Mouse (Mus musculus) embryo, embryonic 10.5 days (tissue): ENCODE measurements around the gene Mavs.

Source experiments
- DNase-seq: peaks from one replicate; pipeline ENCODE4 v3.0.0-alpha.2; 2015; ENCODE audit warnings: low spot score

The Mavs gene

DNA sequence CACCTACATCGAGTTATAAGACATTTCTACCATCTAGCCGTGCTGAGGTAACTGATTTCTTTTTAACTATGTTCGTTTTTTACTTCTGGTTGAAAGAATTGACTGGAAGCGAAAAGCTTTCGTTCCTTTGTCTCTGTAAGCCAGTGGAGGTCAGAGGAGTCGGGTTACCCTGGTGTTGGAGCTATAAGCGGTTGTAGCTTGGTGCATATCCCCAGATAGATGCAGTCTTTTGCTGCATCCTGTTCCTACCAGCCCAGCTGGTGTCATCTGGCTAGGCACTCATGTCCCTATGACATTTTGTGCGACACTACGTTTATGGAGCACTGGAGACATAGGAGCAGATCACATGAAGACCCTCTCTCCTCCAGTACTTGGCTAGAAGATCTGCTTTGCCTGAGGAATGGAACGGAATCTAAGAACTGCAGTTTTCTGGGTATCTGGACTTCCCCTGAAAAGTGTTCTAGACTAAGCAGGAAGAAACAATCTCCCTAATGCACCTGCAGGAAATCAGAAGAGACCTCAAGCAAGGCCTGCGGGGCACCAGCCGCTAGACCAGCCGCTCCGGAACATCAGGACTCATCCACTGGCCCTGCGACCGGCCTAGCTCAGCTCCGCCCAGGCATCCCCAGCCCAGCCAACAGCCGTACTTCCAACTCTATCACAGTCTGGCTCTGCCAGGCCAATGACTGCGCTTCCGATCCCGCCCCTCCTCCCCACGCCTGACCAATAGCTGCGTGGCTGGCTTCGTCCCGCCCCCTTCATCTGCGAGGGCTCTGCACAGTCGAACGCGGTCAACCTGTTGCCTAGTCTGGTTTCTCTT lies at the start of gene Mavs:
Mavs (plus strand) TSS at position 757 of the 820 bp plus-strand sequence.
- DNase-seq, result peak; percentile 96

DNA sequence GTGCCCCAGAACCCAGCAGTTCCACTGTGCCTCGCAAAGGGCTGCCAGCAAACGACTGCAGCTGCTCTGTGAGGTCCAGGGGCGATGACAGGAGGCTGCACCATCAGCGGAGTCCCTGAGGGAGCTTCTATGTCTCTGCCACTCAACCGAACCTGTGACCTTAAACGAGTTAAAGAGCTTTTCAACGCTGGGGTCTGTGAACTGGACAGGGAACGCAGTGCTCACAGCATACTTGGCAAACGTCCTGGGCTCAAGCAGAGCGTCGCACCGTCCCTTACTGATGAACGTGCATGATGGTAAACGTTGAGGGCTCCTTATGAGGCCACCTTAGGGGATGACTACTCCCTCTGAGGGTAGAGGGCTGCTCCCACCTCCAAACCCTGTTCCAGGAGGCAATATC lies 47.5 kb upstream of the Mavs start:
- no peak for DNase-seq

DNA sequence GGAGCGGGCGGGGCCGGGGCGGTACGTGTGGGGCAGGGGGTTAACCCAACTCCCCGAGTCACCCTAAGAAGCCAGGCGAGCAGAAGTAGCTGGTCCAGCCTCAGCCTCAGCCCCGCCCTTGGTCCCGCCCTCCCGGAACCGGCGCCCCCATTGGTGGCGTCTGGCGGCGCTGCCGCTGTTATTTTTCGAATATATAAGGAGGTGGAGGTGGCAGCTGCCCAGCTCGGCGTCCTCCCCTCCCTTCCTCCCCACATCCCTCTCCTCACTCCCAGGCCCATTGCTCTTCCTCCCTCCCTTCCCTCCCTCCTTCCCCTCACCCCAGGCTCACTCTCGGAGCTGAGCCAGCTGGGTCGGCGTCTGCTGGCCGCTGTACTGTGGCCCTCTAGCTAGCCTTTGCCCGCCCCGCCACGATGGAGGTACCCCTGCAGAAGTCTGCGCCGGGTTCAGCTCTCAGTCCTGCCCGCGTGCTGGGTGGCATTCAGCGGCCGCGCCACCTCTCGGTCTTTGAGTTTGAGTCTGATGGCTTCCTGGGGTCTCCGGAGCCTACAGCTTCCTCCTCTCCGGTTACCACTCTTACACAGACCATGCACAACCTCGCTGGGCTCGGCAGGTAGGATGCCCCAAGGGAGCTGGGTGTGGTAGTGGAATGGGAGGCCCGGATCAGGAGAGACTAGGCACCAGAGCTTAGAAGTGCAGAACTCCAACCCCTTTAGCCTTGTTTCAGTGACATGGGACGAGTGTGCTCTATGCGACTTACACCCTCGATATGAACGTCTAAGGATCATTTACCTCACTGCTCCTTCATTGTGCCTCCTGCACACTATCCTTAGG lies 46.9 kb upstream of the Mavs start, which contains the start of the genes Cdc25b and Spef1:
Cdc25b (plus strand) TSS at position 179 of the 831 bp plus-strand sequence.
Spef1 (minus strand) TSS at position 512 of the 831 bp plus-strand sequence.
- peak; percentile 90 for DNase-seq

DNA sequence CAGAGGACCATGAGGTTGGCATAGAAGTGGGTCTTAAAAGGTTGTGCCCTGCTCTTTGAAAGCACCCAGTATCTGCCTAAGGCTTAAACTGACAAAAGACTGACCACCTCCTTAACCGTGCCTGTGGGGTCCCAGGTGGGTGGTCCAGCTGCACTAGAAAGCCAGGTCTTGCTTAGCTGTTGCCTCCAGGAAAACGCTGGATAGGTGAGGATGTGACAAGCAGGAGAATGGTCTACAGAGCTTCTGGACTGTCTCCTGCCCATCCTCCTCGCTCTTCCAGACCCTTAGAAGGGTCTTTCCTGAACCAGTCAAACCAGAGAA lies 46.3 kb upstream of the Mavs start:
- DNase-seq, result peak; percentile 42

DNA sequence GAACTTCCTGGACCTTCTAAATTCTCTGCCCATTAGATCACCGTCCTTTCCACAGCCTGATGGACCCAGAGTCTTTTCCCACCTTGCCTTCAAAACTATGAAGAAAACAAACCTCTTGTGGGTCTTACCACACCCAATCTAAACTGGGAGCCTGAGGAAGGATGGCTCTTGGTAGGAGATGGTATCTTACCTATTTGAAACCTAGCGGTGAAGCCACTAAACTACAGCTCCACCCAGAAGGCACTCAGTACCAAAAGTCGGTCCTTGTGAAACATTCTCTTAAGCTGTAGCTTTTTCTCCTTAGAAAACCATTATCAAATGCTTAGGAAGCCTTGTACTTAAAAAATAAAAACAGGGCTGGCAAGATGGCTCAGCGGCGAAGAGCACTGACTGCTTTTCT lies 45.6 kb upstream of the Mavs start:
- no peak for DNase-seq

DNA sequence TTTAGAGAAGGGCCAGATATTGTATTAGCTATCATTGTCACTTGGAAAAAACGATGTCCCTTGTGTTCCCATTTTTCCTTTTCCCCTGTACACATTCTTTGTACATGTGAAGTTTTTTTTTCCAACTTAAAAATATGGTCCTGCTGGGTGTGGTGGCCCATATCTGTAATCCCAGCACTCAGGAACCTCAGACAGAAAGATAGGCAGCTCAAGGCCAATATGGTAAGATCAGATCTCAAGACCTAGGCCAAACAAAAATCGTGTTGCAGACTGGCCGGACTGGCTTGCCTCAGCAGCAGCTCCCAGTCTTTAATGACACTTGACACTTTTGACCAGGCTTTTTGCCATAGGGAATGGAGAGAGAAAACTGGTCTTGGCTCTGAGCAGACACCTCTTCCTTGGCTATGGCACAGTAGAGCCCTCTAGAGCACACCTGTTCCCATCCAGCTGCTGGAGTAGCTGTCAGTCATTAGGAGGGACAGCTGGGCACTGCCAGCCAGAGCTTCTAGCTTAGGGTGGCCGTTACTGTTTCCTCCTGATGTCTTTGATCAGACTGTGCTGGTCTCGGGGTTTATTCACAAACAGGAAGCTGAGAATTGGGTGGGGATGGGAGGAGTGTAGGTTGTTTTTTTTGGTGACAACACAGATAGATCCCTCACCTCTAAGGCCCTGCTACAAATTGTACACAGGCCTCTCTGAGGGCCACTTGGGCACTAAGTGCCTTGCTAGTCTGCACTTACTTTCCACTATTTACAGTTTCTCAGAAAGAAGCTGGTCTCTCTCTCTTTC lies 44.1 kb upstream of the Mavs start:
- DNase-seq, result no peak

DNA sequence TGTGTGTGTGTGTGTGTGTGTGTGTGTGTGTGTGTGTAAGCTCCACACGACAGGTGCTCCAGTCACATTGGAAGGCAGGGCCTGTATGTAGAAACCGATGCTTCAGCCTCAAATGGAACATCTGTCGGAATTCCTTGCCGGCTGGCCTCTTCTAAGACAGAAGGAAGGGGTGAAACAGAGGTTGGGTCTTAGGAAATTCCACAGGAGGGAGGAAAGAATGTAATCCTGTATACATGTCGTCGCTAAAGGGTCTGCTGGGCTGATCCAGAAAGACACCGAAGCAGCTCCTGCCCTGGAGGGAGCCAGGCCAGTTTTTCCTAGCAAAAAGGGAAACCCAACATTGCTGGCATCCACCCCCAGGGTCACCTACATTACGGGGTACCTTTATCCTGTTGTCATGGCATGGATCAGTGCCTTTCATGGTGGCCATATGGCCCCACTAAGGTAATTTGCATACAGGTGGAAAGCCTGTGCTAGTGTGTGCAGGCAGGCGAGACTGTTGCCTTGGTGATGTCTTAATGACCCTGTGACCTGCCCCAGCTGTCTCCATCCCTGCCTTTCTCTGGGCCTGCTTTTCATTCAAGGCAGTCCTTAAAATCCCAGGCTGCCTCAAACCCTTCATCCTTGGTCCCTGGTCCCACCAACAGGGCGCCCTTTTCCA lies 43.4 kb upstream of the Mavs start:
- DNase-seq, result peak; percentile 86

DNA sequence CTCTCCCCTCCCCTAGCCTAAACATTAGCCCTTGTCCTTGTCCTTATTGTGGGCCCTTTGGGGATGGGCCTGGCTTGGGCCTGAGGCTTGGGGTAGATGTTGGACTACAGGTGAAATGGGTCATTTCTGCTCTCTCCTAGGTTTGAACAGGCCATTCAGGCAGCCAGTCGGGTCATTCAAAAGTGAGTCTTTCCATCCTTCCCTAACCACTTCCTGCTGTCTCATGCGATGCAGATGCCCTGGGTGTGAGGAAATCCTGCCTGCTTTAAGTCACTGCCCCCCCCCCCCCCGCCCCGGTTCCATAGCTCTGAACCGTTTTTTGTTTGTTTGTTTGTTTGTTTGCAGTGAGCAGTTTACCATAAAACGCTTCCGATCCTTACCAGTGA lies 42.9 kb upstream of the Mavs start:
- no peak for DNase-seq

DNA sequence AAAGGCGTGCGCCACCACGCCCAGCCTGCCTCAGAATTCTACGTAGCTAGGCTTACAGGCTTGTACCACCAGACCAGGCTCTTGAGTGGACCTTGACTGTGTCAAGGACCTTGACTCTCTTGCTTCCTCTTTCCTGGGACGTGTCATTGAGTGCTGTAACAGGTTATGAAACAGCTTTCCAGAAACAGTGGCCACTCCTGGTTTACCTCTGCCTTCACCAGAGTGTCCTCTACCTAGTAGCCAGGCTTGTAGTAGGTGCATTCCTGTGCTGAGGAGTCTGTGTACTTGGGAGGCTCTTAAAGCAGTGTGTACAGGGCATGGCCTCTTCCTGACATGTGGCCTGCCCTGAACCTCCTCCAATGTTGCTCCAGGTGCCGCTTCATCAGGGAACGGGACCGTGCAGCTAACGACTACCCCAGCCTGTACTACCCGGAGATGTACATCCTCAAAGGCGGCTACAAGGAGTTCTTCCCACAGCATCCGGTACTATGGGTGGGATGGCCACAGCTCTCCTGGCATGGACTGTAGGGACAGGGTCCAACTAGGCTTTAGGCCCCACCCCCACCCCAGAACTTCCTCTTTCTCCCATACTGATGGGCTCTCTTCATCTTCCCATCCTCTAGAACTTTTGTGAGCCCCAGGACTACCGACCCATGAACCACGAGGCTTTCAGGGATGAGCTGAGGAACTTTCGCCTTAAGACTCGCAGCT lies 37.1 kb upstream of the Mavs start:
- no peak for DNase-seq

DNA sequence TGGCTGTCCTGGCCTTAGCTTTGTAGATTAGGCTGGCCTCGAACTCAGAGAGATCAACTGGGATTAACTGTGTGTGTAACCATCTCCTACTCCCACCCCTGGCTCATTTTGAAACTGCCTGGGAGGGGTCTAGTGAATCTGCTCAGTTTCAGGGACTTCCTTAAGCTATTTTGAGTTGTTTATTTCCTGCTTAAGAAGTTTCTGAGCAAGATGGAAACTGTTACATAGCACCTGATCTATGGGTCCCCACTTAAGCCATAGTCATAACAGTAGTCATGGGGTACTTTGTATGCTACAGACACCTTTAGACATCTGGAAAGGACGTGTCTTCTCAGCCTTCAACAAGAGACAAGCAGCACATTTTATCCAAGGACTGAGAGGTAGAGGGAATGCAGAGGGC lies 33.2 kb upstream of the Mavs start:
- no peak for DNase-seq

DNA sequence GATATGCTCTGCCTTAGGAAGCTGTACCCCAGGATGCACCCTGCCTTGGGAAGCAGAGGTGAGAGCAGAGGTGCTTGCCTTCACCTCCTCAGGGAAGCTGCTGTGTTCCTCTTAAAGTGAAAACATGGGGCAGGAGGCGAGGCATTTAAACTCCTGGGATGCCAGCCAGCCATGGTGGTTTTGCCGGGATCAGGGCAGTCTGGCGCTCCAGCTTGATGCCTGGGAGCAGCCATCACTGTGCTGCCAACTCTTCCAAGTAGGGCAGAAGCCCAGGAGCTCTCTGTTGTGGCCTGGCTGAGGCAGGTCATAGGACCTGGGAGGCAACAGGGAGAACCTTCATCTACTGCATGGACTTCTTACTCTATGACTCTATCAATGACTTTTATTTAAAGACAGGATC lies 32.6 kb upstream of the Mavs start:
- no peak for DNase-seq

DNA sequence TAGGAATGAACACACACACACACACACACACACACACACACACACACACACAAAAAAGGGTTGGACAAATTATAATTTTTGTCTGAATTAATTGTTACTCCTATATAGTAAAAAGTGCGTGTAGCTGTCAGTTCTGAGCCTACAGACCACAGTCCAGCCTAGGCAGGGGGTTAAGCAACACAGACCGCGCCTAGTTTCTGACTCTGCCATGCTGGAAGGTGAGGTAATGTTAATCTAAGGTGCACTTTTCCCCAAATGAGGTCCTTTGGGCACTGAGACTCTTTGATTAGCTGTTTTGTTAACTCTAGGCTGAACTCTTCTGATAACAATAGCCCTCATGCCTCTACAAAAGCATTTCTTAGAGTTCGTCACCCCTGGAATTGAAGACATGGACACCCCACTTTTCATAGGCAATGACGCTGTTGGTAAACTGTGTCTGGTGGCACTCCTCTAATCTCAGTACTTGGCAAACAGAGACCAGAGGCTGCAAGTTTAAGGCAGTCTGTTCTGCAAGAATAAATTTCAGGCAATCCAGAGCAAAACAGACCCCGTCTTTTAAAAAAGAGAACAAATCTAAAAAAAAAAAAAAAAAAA lies 29.9 kb upstream of the Mavs start:
- DNase-seq, result no peak

DNA sequence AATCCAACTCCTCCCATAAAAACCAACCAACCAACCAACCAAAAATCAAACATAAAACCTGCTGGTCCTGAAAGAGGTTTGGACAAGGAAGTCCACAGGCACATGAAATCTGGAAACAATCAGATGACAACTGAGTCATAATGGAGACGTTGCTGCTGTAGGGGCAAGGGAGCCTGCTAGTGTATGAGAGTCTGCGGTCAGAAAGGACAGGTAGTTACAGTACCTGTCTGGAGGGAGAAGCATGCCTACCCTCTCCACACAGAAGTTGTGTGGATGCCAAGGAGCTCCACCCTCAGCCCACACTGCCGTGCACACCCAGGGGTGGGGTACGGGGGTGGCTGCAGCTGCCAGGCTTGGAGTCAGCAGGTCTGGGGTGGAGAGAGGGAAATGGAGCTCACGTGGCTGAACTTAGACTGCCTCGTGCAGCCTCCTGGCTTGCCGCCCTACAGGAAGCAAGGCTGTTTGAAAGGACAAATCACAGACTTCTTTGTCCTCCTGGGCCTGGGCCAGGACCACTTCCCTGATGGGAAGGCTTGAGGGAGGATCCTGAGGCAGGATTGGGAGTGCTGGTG lies 29.4 kb upstream of the Mavs start:
- no peak for DNase-seq

DNA sequence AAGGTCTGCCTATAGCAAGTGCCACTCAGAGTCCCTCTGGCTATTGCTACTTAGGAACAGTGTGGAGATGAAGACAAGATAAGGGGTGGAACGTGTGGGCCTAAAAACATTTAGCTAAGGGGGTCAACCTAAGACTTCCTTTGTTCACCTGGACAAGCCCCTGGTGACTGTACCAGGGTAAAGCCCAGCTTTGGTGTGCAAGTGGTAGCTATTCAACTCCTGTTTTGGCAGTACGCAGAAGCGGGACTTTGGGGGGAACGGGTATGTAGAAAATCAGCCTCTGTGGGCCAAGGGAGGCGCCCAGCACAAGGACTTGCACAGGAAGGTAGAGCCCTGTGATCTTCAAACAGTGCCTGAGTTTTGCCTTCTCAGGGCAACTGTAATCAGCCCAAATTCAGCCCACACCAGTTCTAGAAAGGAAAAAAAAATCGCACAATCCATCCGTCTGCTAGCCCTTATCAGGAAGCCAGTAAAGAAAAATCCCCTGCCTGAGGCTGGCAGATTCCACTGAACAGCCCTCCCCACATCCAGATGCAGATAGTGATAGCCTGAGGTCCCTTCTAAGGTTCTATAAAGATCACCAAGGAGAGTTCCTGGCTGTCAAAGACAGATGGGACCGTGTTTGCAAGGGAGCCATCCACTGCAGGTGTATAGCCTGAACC lies 28.2 kb upstream of the Mavs start:
- DNase-seq, result no peak

DNA sequence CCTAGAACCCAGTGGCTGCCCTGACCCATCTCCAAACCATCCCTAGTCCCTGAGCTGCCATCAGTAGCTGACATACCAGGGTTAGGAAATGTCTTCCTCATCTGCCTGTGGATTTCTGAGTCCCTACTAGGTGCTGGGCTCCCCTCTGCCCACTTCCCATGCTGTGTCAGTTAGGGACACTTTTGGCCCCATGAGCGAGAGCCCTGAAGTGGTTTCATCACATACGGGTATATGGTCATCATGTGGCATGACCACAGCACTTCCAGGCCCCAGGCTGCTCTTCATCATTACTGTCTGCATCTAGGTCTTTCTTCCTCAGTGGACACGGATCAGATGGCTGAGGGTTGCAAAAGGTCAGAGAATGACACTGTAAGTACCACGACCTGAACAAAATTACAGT lies 27.1 kb upstream of the Mavs start, which contains the start of gene Ap5s1:
Ap5s1 (plus strand) TSS at position 301 of the 400 bp plus-strand sequence.
- DNase-seq, result no peak

DNA sequence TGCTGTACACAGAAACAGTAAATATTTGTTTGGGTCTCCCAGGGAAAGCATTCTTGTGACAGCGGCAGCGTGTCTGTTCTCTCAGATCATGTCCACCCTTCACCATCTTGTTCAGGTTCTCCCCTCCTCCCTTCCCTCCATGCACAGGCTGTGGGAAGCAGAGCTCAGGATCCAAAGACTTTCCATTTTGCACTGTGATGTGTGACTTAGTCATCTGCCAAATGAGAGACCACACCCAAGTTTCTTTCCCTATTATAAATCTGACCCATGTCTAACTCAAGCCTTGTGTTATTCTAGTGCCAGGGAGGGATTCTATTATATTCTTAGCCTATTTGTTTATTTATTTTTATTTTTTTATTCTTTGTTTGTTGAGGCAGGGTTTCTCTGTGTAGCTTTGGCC lies 25.5 kb upstream of the Mavs start:
- no peak for DNase-seq

DNA sequence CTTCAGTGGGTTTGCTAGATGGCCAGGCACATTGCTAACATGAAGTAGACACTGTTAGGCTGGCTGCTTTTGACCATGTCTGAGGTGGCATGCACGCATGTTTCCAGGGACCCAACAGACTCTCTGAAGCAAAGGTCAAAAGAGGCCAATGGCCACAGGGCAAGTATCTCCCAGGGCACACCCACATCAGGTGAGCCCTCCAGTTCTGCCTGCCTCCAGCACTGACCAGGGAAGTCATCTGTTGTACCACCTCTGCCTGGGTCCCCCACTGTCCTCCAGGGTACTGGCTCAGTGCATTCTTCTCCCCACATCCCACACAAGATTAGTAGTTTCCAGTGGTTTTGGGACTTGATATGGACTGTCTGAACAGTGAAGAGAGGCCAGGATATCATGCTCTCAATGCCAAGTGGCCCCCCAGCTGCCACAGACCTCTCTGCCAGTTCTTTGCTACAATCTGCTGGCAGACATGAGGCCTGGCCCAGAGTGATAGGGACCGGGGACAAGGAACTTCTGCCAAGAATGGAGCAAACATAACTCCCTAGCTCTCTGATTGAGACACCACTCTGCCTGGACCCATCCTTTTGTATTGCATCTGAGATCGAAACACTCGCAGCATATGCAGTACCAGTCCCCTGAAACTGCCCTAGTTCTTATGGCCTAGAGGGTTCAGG lies 24.6 kb upstream of the Mavs start:
- no peak for DNase-seq

DNA sequence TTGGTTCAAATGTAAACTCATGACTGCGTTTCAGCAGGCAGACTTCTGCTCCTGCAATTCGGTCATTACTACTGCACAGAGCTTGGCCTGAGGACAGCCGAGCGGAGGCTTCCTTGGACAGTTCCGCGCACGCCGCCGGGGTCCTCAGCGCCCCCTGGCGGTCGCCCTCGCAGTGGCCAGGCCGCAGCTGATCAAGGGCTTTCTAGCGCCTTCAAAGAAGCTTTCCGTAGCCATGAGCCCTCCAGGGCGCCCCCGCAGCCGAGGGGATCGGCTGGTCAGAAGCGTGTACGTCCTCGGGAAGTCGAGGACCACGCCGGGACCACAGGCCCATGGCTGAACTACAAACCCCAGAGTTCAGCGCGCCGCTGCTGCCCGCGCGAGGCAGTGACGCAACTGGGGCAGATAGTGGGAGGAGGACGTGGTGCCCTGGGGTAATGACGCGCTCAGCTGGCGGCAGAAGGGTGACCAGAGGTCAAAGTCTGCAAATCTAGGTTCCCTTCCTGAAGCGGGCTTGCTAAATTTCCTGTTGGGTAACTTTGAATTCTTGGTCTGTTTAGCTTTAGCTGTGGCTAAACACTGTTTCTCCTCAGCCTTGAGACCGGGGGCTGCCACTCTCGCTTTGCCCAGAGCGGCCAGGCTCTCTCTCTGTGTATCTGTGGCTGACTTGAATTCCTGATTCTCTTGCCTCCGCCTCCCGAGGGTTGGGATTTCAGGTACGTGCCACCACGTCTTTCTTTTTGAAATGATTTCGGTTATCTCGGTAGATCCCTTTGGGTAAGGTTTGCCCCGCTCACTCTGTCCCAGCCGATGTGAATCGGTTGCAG lies 23.7 kb upstream of the Mavs start:
- peak; percentile 95 for DNase-seq
